Mouse (Mus musculus): ENCODE measurements at regions not wholly inside any gene's neighbourhood (a gene's known extent, or its start where the extent isn't known, plus 50 kb on each side); places are given as distances from the start of the nearest gene placed in this dataset.
"Not testable (repeated sequence)": the region's sequence is repeated elsewhere in the genome, so short reads cannot be mapped to it uniquely, and the experiment has no call there.

GRCm38 (mm10) chr10:111592416-111593149, 86.5 kb downstream of the Phlda1 start:
- DNase-seq (ENCODE audit: low spot score in 2 of 2), result no peak

- DNase-seq (ENCODE audit: low spot score in 2 of 2), result no peak
Measured at GRCm38 (mm10) chr10:111593280-111593679, 87.2 kb downstream of the Phlda1 start.

DNA sequence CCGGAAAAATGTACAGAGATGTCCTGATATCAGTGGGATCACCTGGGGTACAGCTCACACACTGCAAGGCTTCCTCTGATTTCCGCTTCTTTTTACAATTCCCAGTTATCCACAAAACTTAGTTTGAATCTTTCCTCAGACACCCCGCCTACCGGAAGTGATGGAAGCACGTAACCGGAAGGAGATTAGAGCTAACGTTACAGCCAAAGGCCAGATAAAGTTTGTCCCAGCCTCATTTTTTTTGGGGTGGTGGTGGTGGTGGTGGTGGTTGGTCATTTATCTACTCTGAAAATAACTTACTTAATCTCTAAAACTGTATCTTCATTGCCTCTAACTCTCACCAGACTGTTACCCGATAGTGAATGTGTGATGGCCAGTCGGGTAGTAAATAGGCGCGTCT, 88.1 kb downstream of the Phlda1 start:
- DNase-seq (ENCODE audit: low spot score in 2 of 2), result no peak

DNA sequence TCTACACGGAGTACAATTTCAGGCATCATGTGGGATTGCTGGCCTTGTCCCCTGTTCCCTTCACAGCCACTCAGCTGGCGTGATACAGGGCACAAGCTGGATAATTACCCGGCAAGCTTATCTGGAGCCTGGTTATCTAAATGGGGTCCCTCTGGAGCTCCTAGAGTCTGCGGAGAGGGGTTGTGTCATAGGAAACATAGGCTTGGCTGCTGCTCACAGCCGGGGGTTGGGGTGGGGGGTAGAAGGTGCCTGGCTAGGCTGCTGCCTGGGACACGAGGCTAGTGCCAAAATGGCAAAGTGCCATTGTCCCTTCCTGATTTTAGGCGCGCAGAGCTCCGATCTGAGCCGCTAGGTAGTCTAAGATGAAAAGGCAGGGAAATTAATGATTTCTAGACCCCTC, 88.6 kb downstream of the Phlda1 start:
- DNase-seq (ENCODE audit: low spot score in 2 of 2), result no peak

- no peak for DNase-seq (ENCODE audit: low spot score in 2 of 2)
Measured at GRCm38 (mm10) chr10:111595513-111595995, 89.5 kb downstream of the Phlda1 start.

DNA sequence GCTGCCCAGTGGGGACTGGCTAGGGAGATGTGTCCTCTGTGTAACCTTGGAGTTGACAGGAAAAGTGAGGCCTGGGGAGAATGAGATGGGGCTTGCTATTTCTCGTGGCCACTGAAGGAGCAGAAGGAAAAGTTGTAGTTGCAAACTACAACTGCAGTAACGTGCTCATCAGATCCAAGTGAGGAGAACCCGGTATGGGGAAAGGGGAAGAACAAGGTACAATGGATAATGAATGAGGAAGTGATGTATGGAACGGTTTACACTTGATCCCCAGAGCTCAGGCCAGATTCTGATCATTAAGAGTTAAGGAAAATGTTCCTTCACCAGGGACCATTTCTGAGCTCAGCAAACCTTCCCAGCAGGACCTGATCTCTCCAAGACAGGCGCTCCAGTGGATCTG, 92.6 kb downstream of the Phlda1 start:
- DNase-seq (ENCODE audit: low spot score in 2 of 2), result no peak

- DNase-seq (ENCODE audit: low spot score in 2 of 2), result no peak
Measured at GRCm38 (mm10) chr10:111599297-111600250, 93.5 kb downstream of the Phlda1 start.

- DNase-seq (ENCODE audit: low spot score in 2 of 2), result no peak
Measured at GRCm38 (mm10) chr10:111600251-111600620, 94.2 kb downstream of the Phlda1 start.

DNA sequence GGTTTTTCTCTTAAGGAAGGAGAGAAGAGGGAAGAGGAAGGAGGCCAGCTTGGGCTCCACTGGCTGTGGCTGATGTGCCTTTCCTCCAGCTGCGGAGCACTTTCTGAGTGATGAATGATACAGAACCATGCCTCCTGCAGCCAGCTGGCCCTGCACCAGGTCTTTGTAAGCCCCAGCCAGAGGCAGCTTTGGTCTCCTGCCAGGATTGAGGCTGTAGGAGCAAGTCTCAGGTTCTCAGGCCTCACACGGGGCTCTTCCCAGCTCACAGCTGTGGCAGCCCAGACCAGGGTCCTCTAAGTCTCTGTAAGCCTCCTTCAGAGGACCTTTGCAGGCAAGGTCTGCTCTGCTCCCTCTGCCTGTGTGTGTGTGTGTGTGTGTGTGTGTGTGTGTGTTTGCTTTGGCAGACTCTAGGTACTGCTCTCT, 94.6 kb downstream of the Phlda1 start:
- DNase-seq (ENCODE audit: low spot score in 2 of 2), result peak in 1 of 2 experiments; percentile 20

DNA sequence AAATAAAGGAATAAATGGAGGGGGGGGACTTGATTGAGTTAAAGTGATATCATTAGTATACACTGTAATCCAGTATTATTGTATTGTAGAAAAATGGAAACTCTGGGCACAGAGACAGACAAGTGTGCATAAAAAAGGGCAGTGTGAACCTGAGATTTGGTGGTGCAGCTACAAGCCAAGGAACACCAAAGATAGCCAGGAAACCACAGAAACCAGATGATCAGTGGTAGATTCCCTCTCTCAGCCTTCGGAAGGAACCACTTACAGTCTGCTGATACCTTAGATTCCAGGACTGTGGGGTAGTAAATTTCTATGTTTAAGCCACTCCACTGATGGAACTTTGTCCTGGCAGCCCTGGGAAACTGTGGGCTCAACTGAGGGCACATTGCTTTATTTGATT, 97.1 kb downstream of the Phlda1 start:
- no peak for DNase-seq (ENCODE audit: low spot score in 2 of 2)

DNA sequence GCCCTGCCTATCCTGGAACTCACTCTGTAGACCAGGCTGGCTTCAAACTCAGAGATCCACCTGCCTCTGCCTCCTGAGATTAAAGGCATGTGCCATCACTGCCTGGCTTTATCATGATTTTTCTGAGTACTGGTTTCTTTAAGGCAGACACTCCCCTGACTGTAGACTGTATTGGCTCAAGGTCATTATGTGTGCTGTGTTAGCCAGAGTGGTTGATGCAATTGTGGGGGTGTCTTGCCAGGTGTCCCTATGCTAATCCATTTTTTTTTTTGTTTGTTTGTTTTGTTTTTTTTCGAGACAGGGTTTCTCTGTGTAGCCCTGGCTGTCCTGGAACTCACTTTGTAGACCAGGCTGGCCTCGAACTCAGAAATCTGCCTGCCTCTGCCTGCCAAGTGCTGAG, 101.3 kb downstream of the Phlda1 start:
- not testable (repeated sequence) for DNase-seq (ENCODE audit: low spot score in 2 of 2)

DNA sequence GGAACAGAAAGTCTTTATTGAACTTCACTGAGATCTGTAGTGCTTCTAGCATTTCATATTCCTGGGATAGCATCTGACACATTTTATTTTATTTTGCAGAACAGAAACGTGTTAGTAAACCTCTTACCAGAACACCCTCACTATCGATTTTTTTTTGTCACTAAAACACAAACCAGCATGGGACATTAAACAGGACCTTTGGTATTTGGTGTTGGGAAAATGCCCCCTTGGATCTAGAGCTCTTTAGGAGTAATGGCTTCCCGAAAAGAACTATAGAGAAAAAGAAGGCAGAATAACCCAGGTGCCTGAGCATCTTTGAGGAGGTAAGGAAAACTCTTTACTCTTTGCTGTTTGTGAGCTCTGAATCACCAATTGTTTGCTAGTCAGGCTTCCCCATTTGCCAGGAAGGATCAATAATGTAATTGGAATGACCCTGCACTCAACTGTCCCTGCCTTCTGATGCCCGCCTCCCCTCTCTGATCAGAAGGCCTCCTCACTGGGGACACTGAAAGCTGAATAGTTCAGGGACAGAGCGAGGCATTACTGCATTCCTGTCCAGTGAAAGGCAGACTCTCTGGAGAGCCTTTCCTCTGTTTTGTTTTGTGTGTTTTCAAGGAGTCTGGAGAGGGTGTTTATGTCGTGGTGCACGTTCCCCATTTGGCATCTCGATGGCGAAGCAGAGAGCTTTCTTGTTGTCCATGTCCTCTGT, 102.5 kb downstream of the Phlda1 start:
- no peak for DNase-seq (ENCODE audit: low spot score in 2 of 2)

DNA sequence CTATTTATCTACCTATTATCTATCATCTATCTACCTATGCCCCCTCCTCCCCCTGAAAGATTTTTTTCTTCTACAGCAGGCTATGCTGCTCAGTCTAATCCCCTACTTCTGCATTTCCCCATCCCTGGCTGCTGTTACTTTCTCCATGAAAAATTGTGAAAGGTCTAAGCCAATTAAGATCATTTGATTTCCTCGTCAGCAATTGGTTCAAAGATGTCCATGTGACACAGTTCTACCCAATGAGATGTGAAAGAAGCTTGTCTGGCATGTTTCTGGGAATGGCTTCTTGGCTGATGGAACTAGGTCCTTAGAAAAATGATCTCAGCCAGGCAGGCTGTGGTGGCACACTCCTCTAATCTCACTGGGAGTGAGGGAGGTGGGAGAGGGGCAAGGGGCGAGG, 103.8 kb downstream of the Phlda1 start:
- no peak for DNase-seq (ENCODE audit: low spot score in 2 of 2)

GRCm38 (mm10) chr10:111619627-111620270, 113.7 kb downstream of the Phlda1 start:
- no peak for DNase-seq (ENCODE audit: low spot score in 2 of 2)

DNA sequence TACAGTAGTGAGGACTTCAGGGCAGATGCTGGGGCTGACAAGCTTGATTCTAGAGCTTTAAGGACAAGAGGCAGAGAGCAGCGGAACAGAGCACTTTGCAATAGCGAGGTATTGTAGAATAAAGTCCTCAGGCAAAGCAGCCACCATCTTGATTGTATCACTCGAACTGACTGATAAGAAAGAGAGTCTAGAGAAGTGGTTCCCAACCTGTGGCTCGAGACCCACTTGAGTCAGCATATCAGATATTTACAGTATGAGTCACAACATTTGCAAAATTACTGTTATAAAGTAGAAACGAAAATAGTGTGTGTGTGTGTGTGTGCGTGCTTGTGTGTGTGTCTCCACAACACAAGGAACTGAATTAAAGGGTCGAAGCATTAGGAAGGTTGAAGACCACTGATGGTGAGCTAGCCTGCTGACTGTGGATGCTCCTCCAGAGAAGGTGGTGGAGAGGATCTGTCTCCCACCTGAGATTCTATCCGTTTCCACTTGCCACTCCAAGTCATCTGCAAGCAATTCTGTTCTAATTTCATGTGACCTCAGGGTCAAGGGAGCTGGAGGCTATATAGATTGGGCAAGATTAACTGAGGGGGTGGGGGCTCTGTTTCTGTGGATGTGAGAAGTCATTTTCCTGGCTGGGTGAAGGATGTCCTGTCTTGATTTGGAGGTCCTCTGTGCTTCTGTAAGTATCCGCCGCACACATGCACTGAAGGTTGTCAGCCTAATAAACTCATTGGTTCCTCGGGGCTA, 115.0 kb downstream of the Phlda1 start:
- DNase-seq (ENCODE audit: low spot score in 2 of 2), result no peak

DNA sequence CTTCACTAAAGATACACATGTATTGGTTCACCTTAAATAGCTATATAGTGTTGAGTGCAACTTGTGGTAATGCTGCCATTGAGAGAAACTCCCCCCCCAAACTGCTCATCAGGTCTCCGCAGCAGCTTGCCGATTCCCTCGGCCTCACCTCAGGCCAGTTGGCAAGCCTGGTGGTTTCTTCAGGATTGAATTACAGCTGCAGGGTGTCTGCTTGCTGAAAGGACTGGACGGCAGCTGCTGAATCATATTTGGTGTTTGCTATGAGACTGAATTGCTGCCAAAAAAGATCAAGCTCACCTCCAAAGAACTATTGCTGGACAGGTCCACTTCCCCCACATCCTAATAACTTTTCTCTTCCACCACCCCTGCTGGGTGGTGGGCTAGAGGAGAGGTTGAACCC, 116.7 kb downstream of the Phlda1 start:
- no peak for DNase-seq (ENCODE audit: low spot score in 2 of 2)

DNA sequence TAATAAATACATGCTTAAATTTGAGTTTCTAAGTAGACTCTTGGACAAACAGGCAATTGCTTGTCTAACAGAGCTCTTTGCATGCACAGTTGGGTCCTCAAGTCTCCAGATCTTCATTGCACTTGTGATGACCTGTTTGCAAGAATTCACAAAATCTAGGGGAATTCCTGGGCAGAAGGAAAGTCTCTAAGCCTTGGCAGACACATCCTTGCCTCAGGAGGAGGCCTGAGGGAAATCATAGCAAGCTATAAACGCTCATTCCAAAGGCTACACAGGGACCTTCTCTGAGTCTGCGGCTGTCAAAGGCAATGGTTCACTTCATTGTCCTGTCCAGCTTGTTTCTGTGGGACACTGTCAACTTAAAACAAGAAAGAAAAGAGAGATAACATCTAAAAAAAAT, 117.9 kb downstream of the Phlda1 start:
- DNase-seq (ENCODE audit: low spot score in 2 of 2), result no peak

- no peak for DNase-seq (ENCODE audit: low spot score in 2 of 2)
Measured at GRCm38 (mm10) chr10:111624624-111625023, 118.5 kb downstream of the Phlda1 start.

- DNase-seq (ENCODE audit: low spot score in 2 of 2), result no peak
Measured at GRCm38 (mm10) chr10:111625573-111625972, 119.5 kb downstream of the Phlda1 start.

- DNase-seq (ENCODE audit: low spot score in 2 of 2), result no peak
Measured at GRCm38 (mm10) chr10:111626009-111626408, 119.9 kb downstream of the Phlda1 start.

- peak; percentile 16 to 58 for DNase-seq (ENCODE audit: low spot score in 2 of 2)
Measured at GRCm38 (mm10) chr10:111636283-111636682, 130.2 kb downstream of the Phlda1 start.
